Mouse (Mus musculus): ENCODE results near the gene Mgarp.
"Not testable (repeated sequence)": the region's sequence is repeated elsewhere in the genome, so short reads cannot be mapped to it uniquely, and the experiment has no call there.

Mgarp gene

DNA sequence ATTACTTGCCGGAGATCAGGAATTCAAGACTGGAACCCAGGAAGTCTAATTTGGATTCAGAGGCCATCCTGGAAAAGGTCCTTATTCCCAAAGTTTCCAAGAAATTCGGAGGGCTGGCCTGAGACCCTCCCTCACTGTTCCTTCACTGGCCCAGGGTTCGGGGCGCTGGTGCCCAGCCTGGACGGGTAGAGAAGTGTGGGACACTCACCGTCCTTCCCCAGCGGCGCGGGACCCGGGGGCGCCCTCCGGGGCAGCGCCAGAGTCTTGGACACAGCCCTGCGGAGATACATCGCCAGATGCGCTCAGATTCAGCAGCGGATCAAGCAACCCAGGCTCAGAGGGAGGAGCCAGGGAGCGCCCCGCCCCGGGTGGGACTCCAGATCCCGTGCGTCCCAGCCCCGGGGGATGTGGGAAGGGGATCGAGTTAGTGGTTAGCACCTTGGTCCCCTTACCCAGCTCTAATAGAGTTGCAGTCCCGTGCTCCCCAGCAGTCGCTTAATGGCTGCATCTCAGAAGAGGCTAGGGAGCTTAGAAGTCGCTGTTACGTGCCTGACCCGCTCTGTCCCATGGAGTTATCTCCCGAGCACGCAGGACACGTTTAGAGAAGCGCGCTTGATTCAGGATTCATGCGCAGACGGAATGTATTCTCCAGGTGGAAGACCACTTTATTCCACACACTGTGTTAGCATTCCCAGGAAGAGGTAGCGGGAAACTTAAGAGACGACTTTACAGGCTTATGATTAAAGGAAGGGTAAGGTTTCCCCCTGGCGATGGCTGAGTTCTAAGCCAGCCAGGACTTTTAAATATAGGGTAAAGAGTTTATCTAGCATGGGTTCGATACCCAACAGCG lies at the start of gene Mgarp:
Gene Mgarp (minus strand): TSS at position 520 of the 850 bp plus-strand sequence.
- peak; percentile 82 for DNase-seq

DNA sequence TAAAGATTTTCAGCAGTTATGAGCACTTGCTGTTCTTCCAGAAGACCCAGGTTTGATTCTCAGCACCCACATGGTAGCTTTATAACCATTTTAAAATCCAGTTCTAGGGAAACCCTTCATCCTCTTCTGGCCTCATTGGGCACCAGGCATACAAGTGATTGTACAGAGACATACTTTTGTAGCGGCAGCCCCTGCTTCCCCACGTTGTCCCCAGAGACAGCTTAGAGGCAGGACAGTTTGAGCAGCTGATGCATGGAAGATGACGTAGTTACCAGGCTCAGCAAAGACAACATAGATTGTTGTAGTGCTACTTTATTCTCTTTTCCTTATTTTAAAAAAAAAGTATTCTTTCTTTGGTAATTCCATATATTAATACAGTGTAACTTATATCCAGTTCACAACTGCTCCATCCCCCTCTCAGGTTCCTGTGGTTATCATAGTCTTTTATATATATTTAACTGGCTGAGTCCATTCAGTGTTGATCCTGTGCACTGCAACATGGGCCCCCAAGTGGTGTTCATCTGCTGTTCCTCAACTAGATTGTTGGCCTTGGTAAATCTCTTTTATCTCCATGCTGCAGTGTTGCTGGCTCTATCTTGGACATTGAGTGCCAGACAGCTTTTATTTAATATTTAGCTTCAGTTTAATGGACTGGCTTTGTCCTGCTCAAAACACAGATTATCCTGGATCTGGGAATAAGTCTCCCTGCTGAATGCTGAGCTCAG lies 38.5 kb upstream of the Mgarp start:
- DNase-seq = no peak

DNA sequence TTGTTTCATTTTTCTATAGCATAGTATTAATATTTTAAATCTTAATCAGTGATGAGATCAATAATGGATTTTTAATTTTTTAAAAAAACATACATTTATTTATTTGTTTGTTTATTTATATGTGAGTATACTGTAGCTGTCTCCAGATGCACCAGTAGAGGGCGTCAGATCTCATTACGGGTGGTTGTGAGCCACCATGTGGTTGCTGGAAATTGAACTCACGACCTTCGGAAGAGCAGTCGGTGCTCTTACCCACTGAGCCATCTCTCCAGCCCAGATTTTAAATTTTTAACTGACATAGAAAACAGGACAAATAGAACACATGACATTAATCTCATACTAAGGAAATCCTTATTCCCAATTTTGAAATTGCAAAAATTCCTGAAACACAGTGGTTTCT lies 37.8 kb upstream of the Mgarp start:
- not testable (repeated sequence) for DNase-seq

DNA sequence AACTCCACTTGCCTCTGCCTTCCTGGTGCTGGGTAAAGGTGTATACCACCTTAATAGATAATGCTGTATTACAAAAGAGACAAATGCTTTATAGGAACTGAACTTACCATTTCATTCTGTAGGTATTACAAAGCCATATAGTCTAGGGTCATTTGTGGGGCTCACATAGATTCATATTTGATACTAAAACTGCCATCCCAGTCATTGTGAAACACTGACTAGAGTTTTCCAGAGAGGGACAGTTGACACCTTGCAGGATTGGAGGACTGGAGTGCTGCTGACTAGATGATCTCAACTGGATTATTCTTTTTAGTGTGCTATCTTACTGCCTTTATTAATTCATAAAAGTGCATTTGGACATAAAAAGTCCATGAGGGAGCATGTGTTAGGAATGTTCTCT lies 28.9 kb upstream of the Mgarp start:
- no peak for DNase-seq

- DNase-seq = no peak
Observed at GRCm38 (mm10) chr3:51421921-51422320, 25.4 kb upstream of the Mgarp start.

- DNase-seq = no peak
Observed at GRCm38 (mm10) chr3:51417966-51418365, 21.4 kb upstream of the Mgarp start.

DNA sequence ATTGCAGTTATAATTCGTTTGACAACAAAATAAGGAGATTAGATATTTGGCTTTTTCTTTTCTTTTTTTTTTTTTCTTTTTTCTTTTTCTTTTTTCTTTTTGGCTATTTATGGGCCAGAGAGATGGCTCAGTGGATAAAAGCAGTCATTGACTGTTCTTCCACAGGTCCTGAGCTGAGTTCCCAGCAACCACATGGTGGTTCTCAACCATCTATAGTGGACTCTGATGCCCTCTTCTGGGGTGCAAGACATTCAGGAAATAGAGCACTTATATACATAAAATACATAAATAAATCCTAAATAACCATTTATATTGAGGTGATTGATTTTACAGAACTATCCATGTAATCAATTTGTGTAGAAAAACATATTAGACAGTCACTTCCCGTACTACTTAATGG lies 20.9 kb upstream of the Mgarp start:
- DNase-seq = no peak

- DNase-seq = no peak
Observed at GRCm38 (mm10) chr3:51417135-51417458, 20.6 kb upstream of the Mgarp start.

GRCm38 (mm10) chr3:51416364-51417134 lies 20.0 kb upstream of the Mgarp start:
- DNase-seq = peak; percentile 74

DNA sequence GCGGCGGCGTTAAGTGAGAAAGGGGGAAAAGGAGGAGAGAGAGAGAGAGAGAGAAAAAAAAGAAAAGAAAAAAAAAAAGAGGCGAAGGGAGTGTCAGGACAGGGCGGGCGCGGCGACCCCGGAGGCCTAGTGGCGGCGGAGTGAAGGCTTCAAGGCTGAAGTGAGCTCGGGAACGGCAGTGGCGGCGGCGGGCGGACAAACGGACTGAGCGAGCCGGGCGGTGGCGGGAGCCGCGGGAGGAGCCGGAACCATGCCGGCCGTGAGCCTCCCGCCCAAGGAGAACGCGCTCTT lies 19.5 kb upstream of the Mgarp start:
- DNase-seq = no peak

GRCm38 (mm10) chr3:51415098-51416072 lies 18.8 kb upstream of the Mgarp start, which contains the start of gene Naa15:
TSS of gene Naa15 (plus strand) at chr3:51415148.
- DNase-seq = peak; percentile 97

DNA sequence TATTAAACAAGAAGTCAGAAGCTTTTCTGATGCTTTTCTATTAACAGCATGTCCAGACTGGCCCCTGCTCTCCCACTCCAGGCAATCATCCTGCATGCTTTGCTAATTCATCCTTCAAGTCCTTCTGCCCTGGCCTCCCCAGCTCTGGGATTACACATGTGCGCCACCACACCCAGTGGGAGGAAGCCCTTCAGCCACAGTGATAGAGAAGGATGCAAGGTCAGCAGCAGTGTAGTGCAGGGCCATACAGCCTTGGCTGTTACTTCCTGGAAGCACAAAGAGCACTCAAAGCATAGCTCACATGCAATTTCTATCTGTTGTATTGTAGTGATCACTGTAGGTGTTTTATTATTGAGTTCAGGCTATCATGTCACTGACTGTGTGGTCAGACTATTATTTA lies 16.7 kb upstream of the Mgarp start:
- no peak for DNase-seq

- DNase-seq = no peak
Observed at GRCm38 (mm10) chr3:51412457-51412856, 15.9 kb upstream of the Mgarp start.

DNA sequence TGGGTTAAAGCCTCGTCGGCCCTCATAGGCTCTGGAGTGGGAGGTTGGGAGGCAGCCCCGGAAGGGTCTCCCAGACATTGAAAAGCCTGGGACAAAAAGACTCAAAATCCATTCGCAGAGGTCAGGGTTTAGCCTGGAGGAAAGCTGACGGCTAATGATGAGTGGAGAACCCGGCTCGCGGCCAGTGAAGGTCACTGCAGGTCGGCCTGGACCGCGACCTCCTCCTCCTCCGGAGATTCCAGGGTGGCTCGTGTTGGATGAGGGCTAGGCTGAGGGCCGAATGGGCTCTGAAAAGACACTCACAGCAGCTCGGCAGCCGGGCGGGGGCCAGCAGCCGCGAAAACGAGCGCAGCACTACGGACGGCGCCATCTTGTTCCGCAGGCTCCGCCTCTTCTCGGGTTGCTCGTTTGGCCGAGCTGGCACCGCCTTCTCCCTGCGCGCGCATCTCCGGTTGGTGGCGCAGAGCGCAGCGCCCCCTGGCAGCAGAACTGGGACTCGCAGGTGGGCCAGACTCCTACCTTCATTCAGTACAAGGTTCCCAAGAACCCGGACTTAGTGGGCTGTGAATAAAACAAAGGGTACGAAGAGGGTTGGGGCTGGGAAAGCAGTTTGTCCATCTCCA lies 12.1 kb upstream of the Mgarp start, which contains the start of gene Ndufc1:
Gene Ndufc1 (minus strand): TSS at position 428 of the 623 bp plus-strand sequence.
- DNase-seq = peak; percentile 100

DNA sequence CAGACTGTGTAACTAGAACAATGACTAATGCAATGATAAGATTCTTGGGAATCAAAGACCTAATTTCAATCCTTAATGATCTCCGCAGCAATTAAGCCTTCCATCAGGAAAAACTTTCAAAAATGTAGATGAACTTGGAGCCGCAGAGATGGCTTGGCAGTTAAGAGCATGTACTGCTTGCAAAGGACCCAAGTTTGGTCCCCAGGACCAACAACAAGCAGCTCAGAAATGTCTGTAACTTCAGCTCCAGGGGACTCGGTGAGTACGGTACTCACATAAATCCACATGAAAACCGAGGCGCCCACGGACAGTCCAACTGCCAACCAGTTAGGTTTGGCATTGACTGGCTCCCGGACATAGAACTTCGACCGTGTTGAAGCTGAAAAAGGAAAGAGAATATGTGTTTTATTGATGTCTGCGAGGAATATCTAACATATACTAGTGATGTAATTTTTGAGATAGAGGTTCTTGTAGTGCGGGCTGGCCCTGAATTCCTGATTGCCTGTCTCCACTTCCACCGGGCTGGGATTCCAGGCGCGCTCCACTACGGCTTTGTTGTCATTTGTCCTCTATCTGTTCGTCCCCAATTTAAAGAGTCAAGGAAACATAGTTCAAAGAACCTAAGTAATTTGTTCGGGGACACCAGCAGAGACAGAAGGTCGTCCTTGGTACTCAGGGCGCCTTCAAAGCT lies 11.5 kb upstream of the Mgarp start:
- no peak for DNase-seq

- no peak for DNase-seq
Observed at GRCm38 (mm10) chr3:51402628-51403027, 6.1 kb upstream of the Mgarp start.

DNA sequence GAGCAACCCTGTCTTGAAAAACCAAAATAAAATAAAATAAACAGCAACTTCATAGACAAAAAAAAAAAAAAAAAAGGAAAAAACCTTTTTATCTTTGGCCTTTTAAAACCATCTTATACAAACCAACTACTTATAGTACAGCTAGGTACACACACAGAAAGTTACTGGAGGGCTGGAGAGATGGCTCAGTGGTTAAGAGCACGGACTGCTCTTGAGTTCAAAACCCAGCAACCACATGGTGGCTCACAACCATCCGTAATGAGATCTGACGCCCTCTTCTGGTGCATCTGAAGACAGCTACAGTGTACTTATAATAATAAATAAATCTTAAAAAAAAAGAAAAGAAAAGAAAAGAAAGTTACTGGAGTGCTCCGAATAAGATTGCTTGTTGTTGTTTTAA lies 5.5 kb upstream of the Mgarp start:
- DNase-seq = not testable (repeated sequence)

DNA sequence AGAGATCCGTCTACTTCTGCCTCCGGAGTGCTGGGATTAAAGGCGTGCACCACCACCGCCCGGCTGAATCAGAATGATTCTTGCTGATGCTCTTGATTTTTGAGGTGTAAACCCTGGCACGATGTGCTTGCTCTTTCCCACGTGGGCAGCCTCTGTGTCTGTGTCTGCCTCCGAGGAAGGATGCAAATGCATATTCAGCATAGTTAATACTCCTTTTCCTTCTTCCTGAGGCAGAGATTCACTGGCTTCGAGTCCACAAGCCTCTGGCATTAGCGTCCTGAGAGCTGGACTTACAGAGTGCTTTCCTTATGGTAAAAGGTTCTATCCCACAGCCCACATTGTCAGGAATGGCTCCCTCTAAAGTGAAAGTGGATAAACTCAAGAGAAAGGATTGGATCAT lies 4.1 kb upstream of the Mgarp start:
- DNase-seq = no peak

DNA sequence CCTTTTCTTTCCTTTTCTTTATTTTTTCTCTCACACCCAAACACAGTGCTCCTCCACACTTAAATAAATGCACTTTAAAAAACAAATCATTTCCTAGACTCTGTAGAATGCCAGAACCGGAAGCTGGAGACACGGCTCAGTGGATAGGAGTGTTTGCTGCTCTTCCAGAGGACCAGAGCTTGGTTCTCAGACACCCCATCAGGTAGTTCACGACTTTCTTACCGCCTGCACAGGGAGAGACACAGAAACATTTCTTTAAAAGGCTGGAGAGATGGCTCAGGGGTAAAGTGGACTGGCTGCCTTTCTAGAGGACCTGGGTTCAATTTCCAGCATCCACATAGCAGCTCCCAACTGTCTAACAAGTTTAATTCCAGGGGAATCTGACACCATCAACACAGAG lies 3.0 kb upstream of the Mgarp start:
- no peak for DNase-seq

DNA sequence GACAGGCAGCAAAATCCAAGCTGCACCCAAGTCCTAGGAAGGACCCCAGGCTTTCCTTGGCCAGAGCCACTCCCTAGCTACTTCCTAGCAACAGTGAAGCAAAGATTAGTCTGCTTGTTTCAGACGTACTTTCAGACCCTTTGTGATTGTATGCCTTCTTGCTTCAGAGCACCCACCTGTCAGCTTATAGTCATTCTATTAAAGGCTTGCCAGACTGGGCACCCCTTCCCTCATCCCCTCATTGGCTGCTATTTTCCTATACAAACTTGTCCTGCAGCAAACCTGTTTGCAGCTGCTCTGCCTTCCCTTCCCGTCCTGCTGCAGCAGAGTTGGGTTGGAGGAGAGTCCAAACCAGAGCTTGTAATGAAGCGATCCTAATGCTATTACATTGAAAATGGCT lies 2.1 kb upstream of the Mgarp start:
- no peak for DNase-seq

GRCm38 (mm10) chr3:51397700-51398299 lies 1.3 kb upstream of the Mgarp start:
- DNase-seq = no peak
